Mouse (Mus musculus) olfactory bulb, adult 2 months (tissue): ENCODE measurements around the gene Dis3.

Experiments
- CTCF ChIP-seq: fragments of 200-500 bp; IDR thresholded peaks from 2 replicates; pipeline ENCODE4 v1.5.1; 2012; ENCODE audit warnings: low read depth, mild to moderate bottlenecking, low read length, moderate library complexity; ENCODE audit not compliant: insufficient read depth
- POLR2A ChIP-seq: fragments of 200-500 bp; IDR thresholded peaks from 2 replicates; pipeline ENCODE4 v1.6.1; 2012; ENCODE audit warnings: mild to moderate bottlenecking, low read depth, low read length, moderate library complexity; ENCODE audit not compliant: insufficient read depth

GRCm38 (mm10) chr14:99099267-99099966 lies at the start of gene Dis3, which contains the start of gene Pibf1:
- TF ChIP-seq CTCF = no peak
- peak; percentile 75 for TF ChIP-seq POLR2A
